21 mouse cellular contexts compared by ENCODE assay signal in genomic region chr17:7592491-7592890, GRCm38 (mm10).
DNase-seq lines count a peak whose midpoint lies in the region; ATAC-seq and TF ChIP-seq lines count a peak whose summit lies in the region.
"Had no signal": no experiment of that assay in that cellular context is flagged by ENCODE, and none has a peak within 500 bp of the region (broad histone marks: within the 10 kb centered on the region; RNA-seq: fewer than 3 reads in every experiment).

No protein-coding gene starts in this region.

- no peaks in the 10 kb centered on the region for H3K36me3 ChIP-seq in heart, embryonic 10.5 days
- H3K36me3 ChIP-seq in heart, embryonic 12.5 days, result no peaks in the 10 kb centered on the region
- H3K36me3 ChIP-seq: G1E had no signal

- H3K27me3 ChIP-seq in heart, embryonic 10.5 days (ENCODE audit: insufficient read depth, poor library complexity, severe bottlenecking), result no peaks in the 10 kb centered on the region
- no peaks in the 10 kb centered on the region for H3K27me3 ChIP-seq in heart, embryonic 12.5 days (replicated peaks)
- no peaks in the 10 kb centered on the region for H3K27me3 ChIP-seq in Patski
- H3K27me3 ChIP-seq: CH12.LX had no signal

- CTCF ChIA-PET in Patski (lab: Charles Lee), result no interaction called here

- H3K4me3 ChIP-seq in heart, embryonic 10.5 days, result no peak overlapping the region
- H3K4me3 ChIP-seq in heart, embryonic 12.5 days, result no peak overlapping the region

- intact Hi-C loops in heart, postnatal 10 days (cut with DNase I), result no loop called here

- no peaks in the 10 kb centered on the region for H3K9me3 ChIP-seq in heart, embryonic 10.5 days
- H3K9me3 ChIP-seq in heart, embryonic 12.5 days (replicated peaks), result peaks cover 3% of the 10 kb centered on the region; the same call in 1 of the 2 replicates

- TF ChIP-seq CTCF in Patski (IDR thresholded peaks at IDR 0.05), result no peak

- H3K4me1 ChIP-seq in heart, embryonic 10.5 days, result no peaks in the 10 kb centered on the region
- H3K4me1 ChIP-seq in heart, embryonic 12.5 days (replicated peaks), result no peaks in the 10 kb centered on the region

- WGBS in heart, embryonic 10.5 days, result 74% methylated on average over 4 of the region's 4 CpGs
- WGBS in heart, embryonic 12.5 days, result 59% methylated on average over 4 of the region's 4 CpGs

- POLR2A ChIA-PET in Patski (lab: Charles Lee), result no interaction called here

- in situ Hi-C loops in Patski (cut with MboI; ENCODE audit: low pct_unique_long_range_greater_than_20kb), result no loop called here

- no peak overlapping the region for H3K4me2 ChIP-seq in heart, embryonic 12.5 days

- ATAC-seq in heart, embryonic 12.5 days (ENCODE audit: insufficient number of reproducible peaks, low FRiP score), result no peak
- ATAC-seq in Patski, result no peak
- ATAC-seq: activated CD4-positive, CD25-positive, alpha-beta regulatory T cell, adult 4 months; CD4-positive, CD25-positive, alpha-beta regulatory T cell, adult 4 months had no signal

- DNase-seq in heart, adult 11 months, result peak; percentile 51
- DNase-seq in heart, postnatal 10 days, result no peak
- peak; percentile 61 for DNase-seq in heart, embryonic 10.5 days (ENCODE audit: low spot score)
- DNase-seq in Patski (ENCODE audit: low read depth, low spot score), result peak; percentile 25
- DNase-seq in frontal cortex, adult 2 months (ENCODE audit: extremely low spot score in 1 of 2, low spot score in 1 of 2), result no peak
- DNase-seq: adrenal gland, adult 2 months; adrenal gland, adult 8-10 months; adrenal gland, postnatal 10 days; adrenal gland, postnatal 14 days; adrenal gland, postnatal 25 days; adrenal gland, postnatal 36 days; B cell, adult 2 months; cerebellum, adult 11 months; cerebellum, adult 11-12 months; cerebellum, adult 18-20 months; cerebellum, adult 2 months had no signal

- no peak overlapping the region for H3K9ac ChIP-seq in heart, embryonic 12.5 days

- H3K27ac ChIP-seq in heart, embryonic 10.5 days, result no peak overlapping the region
- no peak overlapping the region for H3K27ac ChIP-seq in heart, embryonic 12.5 days (ENCODE audit: poor library complexity, severe bottlenecking)

Comparison
In these comparisons a context has a peak if more than half of its experiments do, and no peak if none do; other contexts are left out.
1. DNase-seq: peak in heart, adult 11 months (single experiment), heart, embryonic 10.5 days (single experiment) and Patski (single experiment); none in heart, postnatal 10 days (0 of 2) and frontal cortex, adult 2 months (0 of 2).